Mouse (Mus musculus) B cell, adult 2 months (primary cell): ENCODE results near the gene Foxq1.

ENCODE experiments used
- DNase-seq, 2 experiments: peaks; one replicate each; pipeline ENCODE4 v3.0.0; 2022

Foxq1 gene

GRCm38 (mm10) chr13:31572806-31573508, 17.0 kb downstream of the Foxq1 start:
- no peak for DNase-seq

- DNase-seq, result no peak
These were observed 18.7 kb downstream of the Foxq1 start for GRCm38 (mm10) chr13:31574627-31575026.

DNA sequence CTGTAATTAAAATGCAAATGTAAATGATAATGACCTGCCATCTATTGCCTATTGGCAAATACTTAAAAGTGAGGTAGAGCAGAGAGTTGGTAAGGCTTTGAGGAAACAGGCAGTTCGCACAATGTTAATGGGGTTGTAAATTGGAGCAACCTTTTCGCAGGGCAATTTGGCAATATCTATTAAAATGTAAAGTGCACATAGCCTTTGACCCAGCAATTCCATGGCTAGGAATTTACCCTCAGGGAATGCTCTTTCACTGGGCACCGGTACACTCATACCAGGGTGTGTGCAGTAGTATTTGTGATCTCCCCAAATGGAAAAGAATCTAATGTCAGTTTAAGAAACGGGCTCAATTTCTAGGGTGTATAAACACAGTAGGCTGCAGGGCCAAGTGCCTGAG, 20.8 kb downstream of the Foxq1 start:
- DNase-seq, result no peak

DNA sequence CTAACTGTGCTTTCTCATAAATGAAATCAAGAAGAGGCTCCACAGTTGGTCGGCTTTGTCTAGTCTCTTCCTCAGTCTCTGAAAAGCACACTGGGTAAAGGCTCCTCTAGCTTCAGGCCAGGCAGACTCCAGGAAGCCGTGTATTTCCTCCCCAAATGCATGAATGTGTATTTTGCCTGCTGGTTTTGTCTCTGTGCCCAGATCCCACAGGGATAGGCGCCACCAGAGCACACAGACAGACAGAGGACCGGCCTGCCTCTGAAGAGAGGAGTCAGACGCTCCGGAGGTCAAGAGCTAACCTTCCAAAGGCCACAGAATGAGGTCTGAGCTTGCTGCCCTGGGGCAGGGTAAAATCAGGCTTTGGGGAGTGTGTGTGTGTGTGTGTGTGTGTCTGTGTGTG, 21.6 kb downstream of the Foxq1 start:
- no peak for DNase-seq

- DNase-seq, result no peak
These were observed 22.5 kb downstream of the Foxq1 start for GRCm38 (mm10) chr13:31578389-31578788.

DNA sequence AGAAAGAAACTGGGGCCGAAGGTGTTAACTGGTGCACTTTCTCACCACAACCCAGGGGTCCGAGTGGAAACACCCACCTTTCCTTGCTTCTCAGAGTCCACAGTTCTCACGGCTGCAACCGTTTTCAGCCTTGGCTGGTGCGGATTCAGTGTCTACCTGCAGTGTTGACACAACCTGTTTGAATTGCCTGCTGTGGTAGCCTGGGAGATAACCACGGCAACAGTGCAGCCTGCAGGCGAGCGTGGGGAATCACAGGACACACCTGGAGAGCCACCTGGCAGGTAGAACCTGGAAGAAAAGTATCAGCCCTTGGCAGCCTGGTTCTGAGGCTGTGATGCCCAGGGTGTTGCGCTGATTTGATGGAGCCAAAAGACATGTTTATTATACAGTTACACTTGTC, 23.9 kb downstream of the Foxq1 start:
- no peak for DNase-seq

DNA sequence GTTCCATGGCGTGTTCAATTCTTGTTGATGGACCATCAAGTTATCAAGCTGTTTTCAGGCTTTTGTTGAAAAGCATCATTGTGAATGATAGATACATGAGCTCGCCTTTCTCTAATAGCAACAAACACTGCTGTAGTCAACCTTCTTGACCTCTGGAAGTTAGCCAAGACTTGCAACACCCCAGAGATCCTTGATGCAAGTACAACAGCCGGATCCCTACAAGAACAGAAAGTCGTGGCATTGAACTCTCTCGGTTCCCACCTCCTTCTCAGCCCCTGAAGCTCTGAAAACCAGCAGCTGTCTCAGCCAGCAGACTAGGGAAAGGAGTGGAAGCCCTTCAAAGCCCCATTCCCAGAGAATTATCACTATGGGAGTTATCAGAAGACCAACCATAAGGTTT, 31.4 kb downstream of the Foxq1 start:
- no peak for DNase-seq

GRCm38 (mm10) chr13:31599576-31599975, 43.6 kb downstream of the Foxq1 start:
- no peak for DNase-seq

DNA sequence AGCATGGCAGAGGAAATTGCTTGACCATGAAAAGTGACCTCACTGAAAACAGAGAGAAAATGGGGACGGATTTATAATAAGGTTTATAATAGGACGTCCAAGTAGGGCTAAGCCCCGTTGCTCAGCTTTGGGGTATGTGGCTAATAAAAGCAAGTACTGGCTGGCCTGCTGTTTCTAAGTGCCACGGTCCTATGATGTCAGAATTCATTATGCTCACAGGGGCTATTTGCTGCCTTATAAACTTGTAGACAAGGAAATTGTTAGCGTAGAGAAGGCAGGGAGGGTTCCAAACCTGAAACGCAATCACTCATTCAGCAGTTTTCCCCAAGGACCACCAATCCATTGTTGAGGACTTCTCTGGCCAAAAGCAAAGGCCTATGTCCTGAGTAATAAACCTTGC, 48.0 kb downstream of the Foxq1 start:
- no peak for DNase-seq
